Mouse (Mus musculus) activated CD4-positive, CD25-positive, alpha-beta regulatory T cell, adult 4 months (primary cell): ENCODE measurements at regions not wholly inside any gene's neighbourhood (a gene's known extent, or its start where the extent isn't known, plus 50 kb on each side); places are given as distances from the start of the nearest gene placed in this dataset.

Experiments
- ATAC-seq: one replicate; pipeline ENCODE4 v1.8.0; 2017

DNA sequence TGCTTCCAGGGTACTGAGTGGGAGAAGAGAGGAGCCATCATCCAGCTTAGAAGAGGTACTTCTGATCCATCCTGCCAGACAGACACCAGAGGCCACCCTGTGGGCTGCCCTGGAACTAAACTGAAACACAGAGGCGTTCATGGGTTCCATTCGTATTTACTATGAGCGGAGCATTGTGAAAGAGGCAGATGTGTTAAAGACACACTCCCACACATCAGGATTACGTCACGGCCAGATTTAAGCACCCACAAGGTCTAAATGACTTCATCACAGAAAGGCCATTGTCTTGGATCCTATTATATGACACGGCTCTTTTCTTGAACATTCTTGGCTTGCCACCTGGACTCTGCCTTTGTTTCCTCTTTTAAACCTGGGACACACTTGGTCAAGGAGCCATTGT, 141.0 kb upstream of the Arglu1 start:
- ATAC-seq = no peak

GRCm38 (mm10) chr8:8829230-8829629, 138.9 kb upstream of the Arglu1 start:
- no peak for ATAC-seq

DNA sequence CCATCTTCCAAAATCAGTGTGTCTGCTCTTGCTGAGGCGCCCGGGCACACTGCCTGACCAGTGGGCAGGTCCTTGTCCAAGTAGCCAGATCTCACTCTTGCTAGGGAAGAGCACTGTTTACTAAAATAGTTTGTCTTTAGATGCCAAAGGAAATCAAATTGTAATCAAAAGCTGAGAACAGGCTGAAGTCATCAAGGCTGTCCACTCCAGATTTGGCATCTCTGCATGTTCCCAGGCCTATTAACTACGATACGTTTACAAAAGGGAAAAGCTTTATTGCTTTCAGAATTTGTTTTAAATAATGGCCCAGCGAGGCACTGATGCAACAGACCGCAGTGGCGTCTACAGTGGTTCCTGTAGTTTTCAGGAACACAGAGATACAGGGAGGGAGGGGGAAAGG, 137.2 kb upstream of the Arglu1 start:
- no peak for ATAC-seq

GRCm38 (mm10) chr8:8826801-8827200, 136.5 kb upstream of the Arglu1 start:
- ATAC-seq = no peak

- ATAC-seq = no peak
These were observed 134.6 kb upstream of the Arglu1 start for GRCm38 (mm10) chr8:8824886-8825285.

GRCm38 (mm10) chr8:8821119-8821518, 130.8 kb upstream of the Arglu1 start:
- no peak for ATAC-seq

DNA sequence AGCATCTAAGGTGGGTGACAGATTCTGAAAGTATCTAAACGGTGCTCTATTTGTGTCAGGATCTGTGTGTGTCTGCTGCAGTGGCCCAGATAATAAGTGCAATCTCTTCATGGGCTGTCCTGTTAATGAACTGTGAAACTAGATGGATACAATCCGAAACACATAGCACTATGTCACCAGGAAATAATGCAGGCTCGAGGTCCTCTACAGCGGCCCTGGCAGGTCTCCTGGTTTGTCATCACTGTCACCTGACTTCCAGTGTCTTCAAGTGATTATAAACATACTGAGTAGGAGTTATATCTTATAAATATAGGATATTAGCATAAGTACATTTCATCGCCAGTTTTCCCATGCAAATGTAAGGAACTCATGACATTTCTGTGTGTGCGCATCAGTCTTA, 130.3 kb upstream of the Arglu1 start:
- no peak for ATAC-seq

DNA sequence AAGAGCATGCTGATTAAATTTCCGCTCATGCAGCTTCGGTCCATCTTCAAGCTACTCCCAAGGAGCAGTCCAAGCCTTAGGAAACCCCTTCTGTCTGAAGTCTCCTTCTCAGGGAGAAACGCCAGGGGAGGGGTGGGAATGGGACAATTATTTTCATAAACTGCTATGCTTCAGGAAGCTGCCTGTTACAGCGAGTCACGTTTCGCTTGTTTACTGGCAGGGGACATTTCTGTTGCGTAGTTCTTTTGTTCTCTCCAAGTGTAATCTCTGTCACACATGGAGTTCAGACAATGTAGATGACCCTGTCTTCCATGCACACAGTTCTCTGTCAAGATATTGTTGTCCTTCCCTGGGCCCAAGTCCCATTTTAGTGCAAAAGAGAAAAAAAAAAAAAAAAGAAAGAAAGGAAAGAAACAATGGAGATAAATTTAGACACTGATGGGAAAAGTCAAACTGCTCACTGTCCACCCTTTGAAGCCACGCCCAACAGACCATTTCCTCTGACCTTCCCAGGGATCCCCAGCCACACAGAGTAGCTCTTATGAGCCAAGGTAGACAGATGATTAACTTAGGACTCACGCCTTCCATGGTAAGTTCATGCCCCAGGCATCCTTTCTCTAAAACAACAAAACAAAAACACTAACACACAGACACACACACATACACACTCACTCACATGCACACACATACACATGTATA, 129.1 kb upstream of the Arglu1 start:
- no peak for ATAC-seq

DNA sequence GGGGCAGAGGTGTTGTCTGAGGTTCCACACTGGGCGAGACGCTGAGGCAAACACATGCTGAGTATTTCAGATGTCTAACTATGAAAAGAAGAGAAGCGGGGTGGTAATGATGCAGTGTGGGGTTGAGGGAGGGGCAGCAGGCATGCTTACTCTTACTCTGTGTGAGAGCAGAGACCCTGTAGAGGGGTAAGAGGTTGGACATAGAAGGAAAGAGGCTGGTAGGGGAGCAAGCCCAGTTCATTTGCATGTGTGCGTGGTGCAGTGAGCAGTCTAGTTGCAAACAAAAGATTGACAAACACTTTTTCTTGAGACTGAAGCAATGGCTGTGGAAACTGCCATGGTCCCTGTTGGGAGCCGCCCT, 122.5 kb upstream of the Arglu1 start:
- ATAC-seq = no peak

DNA sequence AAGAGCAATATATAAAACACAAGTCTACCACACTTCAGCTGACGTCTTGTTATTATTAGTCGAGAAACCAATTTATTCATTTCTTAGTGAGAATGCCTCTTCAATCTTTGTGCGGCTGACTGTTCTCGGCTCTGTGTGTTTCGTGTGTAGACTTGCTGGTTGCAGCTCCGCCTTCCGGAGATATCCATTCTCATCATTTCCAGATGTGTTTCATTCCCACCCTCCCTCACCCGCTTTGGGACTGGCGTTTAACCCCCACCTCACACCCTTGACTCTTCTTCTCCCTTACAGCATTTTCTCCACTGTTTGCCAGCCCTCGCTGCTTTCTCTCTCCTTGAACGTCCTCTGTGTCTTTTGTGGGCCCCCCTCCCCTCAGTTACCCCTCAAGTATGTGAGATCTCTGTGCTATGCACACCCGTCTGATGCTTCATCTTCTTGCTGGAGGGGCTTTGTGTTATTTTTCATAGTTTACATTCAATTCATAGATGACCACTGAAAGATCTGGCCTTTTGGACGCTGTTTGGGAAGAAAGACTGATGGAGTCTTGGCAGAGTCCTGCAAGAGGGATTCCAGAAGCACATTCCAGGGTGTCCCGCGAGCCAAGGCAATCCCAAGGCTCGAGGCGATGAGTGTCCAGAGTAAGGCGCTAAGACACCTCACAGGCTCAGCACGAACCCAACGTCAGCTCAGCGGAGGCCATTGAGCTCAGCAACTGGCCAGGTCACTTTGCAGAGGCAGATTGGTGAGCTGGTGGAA, 121.9 kb upstream of the Arglu1 start:
- ATAC-seq = no peak

DNA sequence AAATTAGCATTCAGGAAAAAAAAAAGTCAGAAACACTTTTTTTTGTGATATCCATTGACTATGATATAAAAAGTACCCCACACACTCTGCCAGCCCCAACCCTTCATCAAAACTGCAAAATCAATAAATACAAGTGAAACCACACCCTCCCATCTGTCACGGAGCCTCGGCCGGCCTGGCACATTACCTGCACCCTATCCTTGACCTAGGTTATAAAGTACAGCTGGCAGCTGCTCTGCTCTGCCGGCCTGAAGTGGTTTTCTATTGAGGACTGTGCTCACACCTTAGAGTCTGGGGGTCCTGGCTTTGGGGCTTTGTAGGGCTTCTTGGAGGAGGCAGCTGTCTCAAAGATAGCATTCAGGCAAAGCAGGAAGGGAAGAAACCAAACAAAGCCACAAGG, 120.6 kb upstream of the Arglu1 start:
- no peak for ATAC-seq

- ATAC-seq = no peak
These were observed 119.6 kb upstream of the Arglu1 start for GRCm38 (mm10) chr8:8809835-8810439.

GRCm38 (mm10) chr8:8809349-8809748, 119.0 kb upstream of the Arglu1 start:
- ATAC-seq = no peak

GRCm38 (mm10) chr8:8802761-8803340, 112.5 kb upstream of the Arglu1 start:
- no peak for ATAC-seq

- ATAC-seq = no peak
These were observed 112.0 kb upstream of the Arglu1 start for GRCm38 (mm10) chr8:8802317-8802716.

DNA sequence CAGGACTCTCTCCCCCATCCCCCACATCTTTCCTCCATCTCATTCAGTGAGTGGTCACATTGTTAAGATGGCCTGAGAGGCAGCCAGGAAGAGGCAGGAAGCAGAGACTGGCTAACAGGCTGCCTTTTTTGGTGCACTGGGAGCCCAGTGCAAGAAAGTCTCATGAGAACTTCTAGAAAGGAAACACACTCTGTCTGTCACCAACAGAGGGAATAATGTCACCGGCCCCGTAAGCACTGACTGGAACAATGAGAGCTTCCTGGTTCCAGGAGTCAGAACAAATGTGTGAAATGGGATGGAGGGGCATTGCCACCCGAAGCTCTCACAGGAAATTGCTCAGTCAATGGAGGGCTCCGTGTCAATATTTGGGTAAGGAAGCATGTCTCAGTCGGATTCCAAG, 111.3 kb upstream of the Arglu1 start:
- no peak for ATAC-seq

- ATAC-seq = no peak
These were observed 107.2 kb upstream of the Arglu1 start for GRCm38 (mm10) chr8:8797521-8797920.

- ATAC-seq = no peak
These were observed 106.6 kb upstream of the Arglu1 start for GRCm38 (mm10) chr8:8796951-8797350.

- ATAC-seq = no peak
These were observed 104.4 kb upstream of the Arglu1 start for GRCm38 (mm10) chr8:8794711-8795110.

- ATAC-seq = no peak
These were observed 89.6 kb upstream of the Arglu1 start for GRCm38 (mm10) chr8:8779931-8780330.

GRCm38 (mm10) chr8:8774496-8775015, 84.2 kb upstream of the Arglu1 start:
- ATAC-seq = no peak

GRCm38 (mm10) chr8:8772424-8772823, 82.1 kb upstream of the Arglu1 start:
- no peak for ATAC-seq

GRCm38 (mm10) chr8:8770397-8770796, 80.1 kb upstream of the Arglu1 start:
- ATAC-seq = no peak

- ATAC-seq = no peak
These were observed 72.0 kb upstream of the Arglu1 start for GRCm38 (mm10) chr8:8762354-8762753.
